Mouse (Mus musculus) MEL (cell line): ENCODE data around the gene Gtdc1. TPM values are rescaled to one million over a fixed set of nuclear protein-coding genes. Genes with fewer than 3 reads are reported as not detected.

Experiments used
- DNase-seq: peaks from one replicate; pipeline ENCODE4 v3.0.0; 2011; ENCODE audit warnings: low read depth, low spot score
- H3K27ac ChIP-seq: 2 replicates; pipeline ENCODE4 v1.5.1; 2012; ENCODE audit warnings: low read depth, mild to moderate bottlenecking, control low read depth, low read length, moderate library complexity; ENCODE audit not compliant: control insufficient read depth
- H3K27me3 ChIP-seq, 2 experiments: fragments of 150-350 bp in 1 of 2; sonication (generic) in 1 of 2; 2 replicates each; pipeline ENCODE4 v1.6.1; 2012; ENCODE audit warnings: low read length in 2 of 2, mild to moderate bottlenecking in 2 of 2, improper control_type of control experiment in 1 of 2, moderate library complexity in 1 of 2; ENCODE audit not compliant: insufficient read depth in 2 of 2, control insufficient read depth in 1 of 2
- H3K36me3 ChIP-seq, 2 experiments: 2 replicates each; pipeline ENCODE4 v1.6.1; 2012 to 2014; ENCODE audit warnings: low read length in 2 of 2, improper control_type of control experiment in 1 of 2, inconsistent platforms in 1 of 2, mild to moderate bottlenecking in 1 of 2; ENCODE audit not compliant: insufficient read depth in 2 of 2, control insufficient read depth in 1 of 2
- H3K4me1 ChIP-seq, 2 experiments: fragments of 150-350 bp in 1 of 2; sonication (generic) in 1 of 2; 2 replicates each; pipeline ENCODE4 v1.6.1; 2012; ENCODE audit warnings: low read length in 2 of 2, improper control_type of control experiment in 1 of 2, mild to moderate bottlenecking in 1 of 2; ENCODE audit not compliant: insufficient read depth in 2 of 2, control insufficient read depth in 1 of 2
- H3K4me3 ChIP-seq, 2 experiments: fragments of 150-350 bp in 1 of 2; sonication (generic) in 1 of 2; 2 replicates each; pipeline ENCODE4 v1.5.1; 2012; ENCODE audit warnings: low read depth in 2 of 2, low read length in 2 of 2, mild to moderate bottlenecking in 2 of 2, moderate library complexity in 2 of 2, control low read depth in 1 of 2, improper control_type of control experiment in 1 of 2; ENCODE audit not compliant: control insufficient read depth in 1 of 2, insufficient read depth in 1 of 2
- H3K79me2 ChIP-seq: 2 replicates; pipeline ENCODE4 v1.6.1; 2012; ENCODE audit warnings: mild to moderate bottlenecking, low read length, moderate library complexity; ENCODE audit not compliant: control insufficient read depth, poor library complexity, insufficient read depth
- H3K9ac ChIP-seq: 2 replicates; pipeline ENCODE4 v1.6.1; 2012; ENCODE audit warnings: low read depth, mild to moderate bottlenecking, control low read depth, low read length, moderate library complexity; ENCODE audit not compliant: control insufficient read depth, poor library complexity, severe bottlenecking
- H3K9me3 ChIP-seq: fragments of 150-350 bp; sonication (generic); replicated peaks from 2 replicates; pipeline ENCODE4 v1.6.1; 2012; ENCODE audit warnings: mild to moderate bottlenecking, low read length, improper control_type of control experiment, moderate library complexity; ENCODE audit not compliant: insufficient read depth
- BHLHE40 ChIP-seq: IDR thresholded peaks from 2 replicates; pipeline ENCODE4 v1.6.1; 2012; ENCODE audit warnings: low read depth, mild to moderate bottlenecking, inconsistent platforms, low read length, improper control_type of control experiment, borderline replicate concordance
- CHD1 ChIP-seq: IDR thresholded peaks from 2 replicates; pipeline ENCODE4 v1.6.1; 2012; ENCODE audit warnings: low read depth, mild to moderate bottlenecking, inconsistent platforms, low read length, improper control_type of control experiment
- CTCF ChIP-seq, 3 experiments: IDR thresholded peaks in 2 of 3; conservative IDR thresholded peaks in 1 of 3; 2 replicates each; pipeline ENCODE4 v1.5.1; 2011 to 2012; ENCODE audit warnings: low read length in 3 of 3, low read depth in 2 of 3, mild to moderate bottlenecking in 2 of 3, improper control_type of control experiment in 1 of 3, inconsistent platforms in 1 of 3, mixed read lengths in 1 of 3, moderate library complexity in 1 of 3; ENCODE audit not compliant: control insufficient read depth in 1 of 3, insufficient read depth in 1 of 3, poor library complexity in 1 of 3, severe bottlenecking in 1 of 3
- E2F4 ChIP-seq: IDR thresholded peaks from 2 replicates; pipeline ENCODE4 v1.6.1; 2011; ENCODE audit warnings: low read depth, low read length, improper control_type of control experiment, borderline replicate concordance
- EP300 ChIP-seq, 2 experiments: IDR thresholded peaks; 2 replicates each; pipeline ENCODE4 v1.6.1; 2011; ENCODE audit warnings: improper control_type of control experiment in 2 of 2, low read length in 2 of 2, low read depth in 1 of 2, mild to moderate bottlenecking in 1 of 2
- ETS1 ChIP-seq: IDR thresholded peaks from 2 replicates; pipeline ENCODE4 v1.6.1; 2012; ENCODE audit warnings: low read depth, mild to moderate bottlenecking, inconsistent platforms, low read length, improper control_type of control experiment, moderate library complexity
- GATA1 ChIP-seq: IDR thresholded peaks from 2 replicates; pipeline ENCODE4 v1.6.1; 2011; ENCODE audit warnings: low read depth, low read length, improper control_type of control experiment
- HCFC1 ChIP-seq: IDR thresholded peaks from 2 replicates; pipeline ENCODE4 v1.6.1; 2012; ENCODE audit warnings: low read depth, mild to moderate bottlenecking, inconsistent platforms, low read length, improper control_type of control experiment, moderate library complexity
- MAX ChIP-seq: IDR thresholded peaks from 2 replicates; pipeline ENCODE4 v1.6.1; 2011; ENCODE audit warnings: low read length, improper control_type of control experiment
- MYC ChIP-seq: IDR thresholded peaks from 2 replicates; pipeline ENCODE4 v1.6.1; 2011; ENCODE audit warnings: low read depth, mild to moderate bottlenecking, low read length, improper control_type of control experiment, moderate library complexity
- NELFE ChIP-seq: IDR thresholded peaks from 2 replicates; pipeline ENCODE4 v1.6.1; 2011; ENCODE audit warnings: low read depth, low read length, improper control_type of control experiment
- POLR2AphosphoS2 ChIP-seq: IDR thresholded peaks from 2 replicates; pipeline ENCODE4 v1.6.1; 2011; ENCODE audit warnings: low read length, improper control_type of control experiment
- RAD21 ChIP-seq: IDR thresholded peaks from 2 replicates; pipeline ENCODE4 v1.6.1; 2011; ENCODE audit warnings: mild to moderate bottlenecking, low read depth, low read length, improper control_type of control experiment
- RCOR1 ChIP-seq: IDR thresholded peaks from 2 replicates; pipeline ENCODE4 v1.6.1; 2012; ENCODE audit warnings: low read depth, mild to moderate bottlenecking, inconsistent platforms, low read length, improper control_type of control experiment
- SIN3A ChIP-seq: IDR thresholded peaks from 2 replicates; pipeline ENCODE4 v1.6.1; 2012; ENCODE audit warnings: low read length, improper control_type of control experiment, inconsistent platforms
- SMC3 ChIP-seq: IDR thresholded peaks from 2 replicates; pipeline ENCODE4 v1.6.1; 2011; ENCODE audit warnings: low read depth, low read length, improper control_type of control experiment
- TBP ChIP-seq: IDR thresholded peaks from 2 replicates; pipeline ENCODE4 v1.8.0; 2011; ENCODE audit warnings: low read depth, low read length, improper control_type of control experiment
- ZC3H11A ChIP-seq: IDR thresholded peaks from 2 replicates; pipeline ENCODE4 v1.6.1; 2012; ENCODE audit warnings: low read depth, mild to moderate bottlenecking, inconsistent platforms, low read length, improper control_type of control experiment
- ZKSCAN1 ChIP-seq: IDR thresholded peaks from 2 replicates; pipeline ENCODE4 v1.6.1; 2012; ENCODE audit warnings: low read depth, mild to moderate bottlenecking, inconsistent platforms, low read length, improper control_type of control experiment, moderate library complexity
- ZMIZ1 ChIP-seq: IDR thresholded peaks from 2 replicates; pipeline ENCODE4 v1.6.1; 2012; ENCODE audit warnings: low read depth, mild to moderate bottlenecking, inconsistent platforms, low read length, improper control_type of control experiment, moderate library complexity
- ZNF384 ChIP-seq: IDR thresholded peaks from 2 replicates; pipeline ENCODE4 v1.6.1; 2012; ENCODE audit warnings: low read depth, mild to moderate bottlenecking, inconsistent platforms, low read length, improper control_type of control experiment
- polyA plus RNA-seq, 2 experiments: library from polyadenylated mRNA; stranded (reverse) in 1 of 2; unstranded in 1 of 2; fragments of >175 nt in 1 of 2; fragments of >200 nt in 1 of 2; gene quantifications; 2 replicates each; pipeline versions ENCODE4 v1.2.1 to v1.2.4; 2012; ENCODE audit warnings: low replicate concordance in 2 of 2, low read depth in 1 of 2; ENCODE audit not compliant: insufficient read length in 2 of 2, insufficient read depth in 1 of 2, missing spikeins in 1 of 2
- total RNA-seq: library from RNA; depleted of rRNA; stranded (reverse); fragments of 300-350 nt; gene quantifications from 2 replicates; pipeline ENCODE4 v1.2.3, GENCODE M21; 2012

The Gtdc1 gene
- total and polyA plus RNA-seq, 3 experiments: 7.2 to 14.3 TPM; not detected in 1

- H3K27me3 ChIP-seq: no peaks in the 10 kb centered on the region
- H3K27ac ChIP-seq: no peak overlapping the region
- no peak overlapping the region for H3K9ac ChIP-seq
- no peaks in the 10 kb centered on the region for H3K79me2 ChIP-seq
- no peak overlapping the region for H3K4me3 ChIP-seq
- DNase-seq: peak; percentile 16
- peaks cover 12 to 14% of the 10 kb centered on the region in 2 experiments for H3K4me1 ChIP-seq
- H3K9me3 ChIP-seq: no peaks in the 10 kb centered on the region
- TF ChIP-seq RCOR1: 0 out of 2 replicates have a peak, but pooled peaks have one; percentile 42
- no peak for TF ChIP-seq HCFC1
- H3K36me3 ChIP-seq: peaks cover 0 to 21% of the 10 kb centered on the region in 2 experiments; a peak in 2 of 4 replicates
Observed at GRCm38 (mm10) chr2:44976484-44976883, 49.0 kb upstream of the Gtdc1 start.

GRCm38 (mm10) chr2:44973828-44974227 is 46.4 kb upstream of the Gtdc1 start:
- Histone ChIP-seq H3K79me2 (no peaks in the 10 kb centered on the region), H3K4me3 (peak overlapping the region; percentile 47 to 54), H3K27ac (peak overlapping the region; percentile 81), H3K9ac (peak overlapping the region; percentile 58), H3K36me3 (peaks cover 0 to 42% of the 10 kb centered on the region in 2 experiments; a peak in 2 of 4 replicates), H3K4me1 (peaks cover 23 to 34% of the 10 kb centered on the region in 2 experiments), H3K9me3 (no peaks in the 10 kb centered on the region), H3K27me3 (no peaks in the 10 kb centered on the region)
- TF ChIP-seq MAX (no peak), TBP (no peak), GATA1 (peak; percentile 69), EP300 (IDR thresholded peaks at IDR 0.05; ENCODE audit: low read depth in 1 of 2, low read length in 2 of 2) (peak; percentile 49 to 67; a peak in 3 of 4 replicates), ZKSCAN1 (no peak), ZMIZ1 (no peak), RCOR1 (peak; percentile 36; the same call in 1 of the 2 replicates), SMC3 (no peak; the same call in 1 of the 2 replicates), E2F4 (no peak), NELFE (no peak), POLR2AphosphoS2 (no peak), CTCF (IDR thresholded peaks at IDR 0.05 in 2 of 3, conservative IDR thresholded peaks at IDR 0.05 in 1 of 3; ENCODE audit: control insufficient read depth in 1 of 3, insufficient read depth in 1 of 3, low read depth in 2 of 3, low read length in 3 of 3, poor library complexity in 1 of 3, severe bottlenecking in 1 of 3) (no peak), BHLHE40 (no peak), MYC (peak; percentile 52; the same call in 1 of the 2 replicates), ETS1 (peak; percentile 42; the same call in 1 of the 2 replicates), ZNF384 (no peak), SIN3A (no peak; the same call in 1 of the 2 replicates), CHD1 (no peak), RAD21 (0 out of 2 replicates have a peak, but pooled peaks have one; percentile 0), ZC3H11A (no peak)
- peak; percentile 76 for DNase-seq
